Mouse (Mus musculus): ENCODE results near the gene Iqce. TPM values are rescaled to one million over a fixed set of nuclear protein-coding genes. Genes with fewer than 3 reads are reported as not detected.

Gene Iqce
- polyA plus RNA-seq, 1 experiment from 2014 or later = 22.3 TPM

DNA sequence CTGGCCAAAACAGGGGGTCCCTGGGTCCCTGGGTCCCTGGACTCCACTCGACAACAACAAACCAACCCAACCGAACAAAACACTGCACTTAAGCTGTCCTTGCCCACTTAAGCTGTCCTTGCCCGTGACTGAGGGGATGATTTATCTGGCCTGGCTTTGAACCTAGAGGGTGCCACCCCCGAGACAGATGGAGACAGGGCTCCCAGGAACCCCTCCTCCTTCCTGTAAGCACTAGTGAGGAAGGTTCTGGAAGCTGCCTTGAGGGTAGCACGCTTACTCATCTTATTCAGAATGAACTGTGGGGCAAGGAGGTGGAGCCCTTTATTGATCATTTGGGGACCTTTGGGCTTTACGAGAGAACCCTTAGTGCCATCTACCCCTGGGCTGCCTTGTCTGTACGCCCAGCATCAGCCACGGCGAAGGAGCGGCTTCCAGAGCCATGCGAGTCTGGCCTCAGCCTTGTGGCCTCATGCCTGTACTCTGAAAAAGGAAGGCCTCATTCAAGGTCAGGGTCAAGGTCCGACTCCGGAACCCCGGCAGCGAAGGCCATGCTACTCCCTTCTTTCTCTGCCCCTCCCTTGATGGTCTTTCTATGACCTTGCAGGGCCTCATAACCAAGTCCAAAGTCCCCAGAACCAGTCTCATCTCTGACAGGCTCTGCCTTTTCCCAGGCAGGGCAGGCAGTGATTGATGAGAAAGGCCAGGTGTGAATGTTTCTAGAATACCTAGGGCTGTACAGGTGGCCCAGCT is 47.9 kb downstream of the Iqce start:
- H3K27ac ChIP-seq = no peak overlapping the region
- no peak overlapping the region for H3K9ac ChIP-seq
- ATAC-seq (ENCODE audit: insufficient number of reproducible peaks, low FRiP score, low TSS enrichment, low read depth) = no peak
- H3K27me3 ChIP-seq = no peaks in the 10 kb centered on the region
- no peak overlapping the region for H3K4me3 ChIP-seq
- no peak overlapping the region for H3K4me2 ChIP-seq
- no peaks in the 10 kb centered on the region for H3K9me3 ChIP-seq
- peaks cover 13% of the 10 kb centered on the region for H3K4me1 ChIP-seq
- WGBS = 75% methylated on average over 15 of the region's 15 CpGs
- H3K36me3 ChIP-seq = no peaks in the 10 kb centered on the region

DNA sequence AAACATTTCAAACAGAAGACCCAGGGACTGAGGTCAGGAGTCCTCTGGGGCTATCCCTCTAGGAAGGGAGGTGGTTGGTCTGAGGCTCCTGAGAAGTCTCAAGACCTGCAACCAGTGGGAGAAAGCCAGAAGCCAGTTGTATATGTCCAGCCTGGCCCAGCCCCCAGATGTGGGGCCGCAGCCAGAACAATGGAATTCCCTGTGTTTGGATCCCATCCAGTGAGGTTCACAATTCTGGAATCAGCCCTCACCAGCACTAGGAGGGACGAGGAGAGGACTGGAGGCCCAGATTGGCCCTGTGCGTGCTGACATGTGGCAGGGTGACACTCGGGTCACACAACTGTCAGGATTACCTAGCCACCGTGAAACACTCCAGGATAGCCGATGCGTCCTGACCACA is 49.6 kb downstream of the Iqce start:
- H3K36me3 ChIP-seq = no peaks in the 10 kb centered on the region
- H3K9ac ChIP-seq = no peak overlapping the region
- no peak overlapping the region for H3K4me3 ChIP-seq
- WGBS = 55% methylated on average over 7 of the region's 7 CpGs
- no peak for ATAC-seq (ENCODE audit: insufficient number of reproducible peaks, low FRiP score, low TSS enrichment, low read depth)
- peak overlapping the region; percentile 38; the same call in 1 of the 2 replicates for H3K27ac ChIP-seq
- H3K4me1 ChIP-seq = peaks cover 20% of the 10 kb centered on the region
- H3K9me3 ChIP-seq = no peaks in the 10 kb centered on the region
- H3K4me2 ChIP-seq = no peak overlapping the region
- no peaks in the 10 kb centered on the region for H3K27me3 ChIP-seq

DNA sequence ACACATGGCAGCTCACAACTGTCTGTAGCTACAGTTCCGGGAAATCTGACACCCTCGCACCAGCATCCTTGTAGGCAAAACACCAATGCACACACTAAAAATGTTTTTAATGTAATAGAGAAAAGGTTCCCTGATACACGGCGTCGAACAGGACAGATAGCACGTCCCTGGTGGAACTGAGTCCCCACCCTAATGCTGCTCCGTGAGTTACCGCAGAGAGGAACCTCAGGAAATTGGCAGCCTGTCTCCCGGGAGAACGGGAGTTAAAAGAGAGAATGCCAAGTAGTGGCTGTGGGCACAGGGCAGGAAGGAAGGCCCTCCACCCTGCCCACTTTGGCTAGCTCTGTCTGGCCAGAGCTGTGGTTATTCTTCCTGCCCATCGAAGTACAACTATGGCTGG is 50.9 kb downstream of the Iqce start:
- no peaks in the 10 kb centered on the region for H3K27me3 ChIP-seq
- H3K9ac ChIP-seq = no peak overlapping the region
- no peak for ATAC-seq (ENCODE audit: insufficient number of reproducible peaks, low FRiP score, low TSS enrichment, low read depth)
- H3K27ac ChIP-seq = no peak overlapping the region
- H3K36me3 ChIP-seq = no peaks in the 10 kb centered on the region
- H3K9me3 ChIP-seq = no peaks in the 10 kb centered on the region
- H3K4me3 ChIP-seq = no peak overlapping the region
- H3K4me2 ChIP-seq = no peak overlapping the region
- peaks cover 33% of the 10 kb centered on the region for H3K4me1 ChIP-seq
- 79% methylated on average over 11 of the region's 11 CpGs for WGBS

DNA sequence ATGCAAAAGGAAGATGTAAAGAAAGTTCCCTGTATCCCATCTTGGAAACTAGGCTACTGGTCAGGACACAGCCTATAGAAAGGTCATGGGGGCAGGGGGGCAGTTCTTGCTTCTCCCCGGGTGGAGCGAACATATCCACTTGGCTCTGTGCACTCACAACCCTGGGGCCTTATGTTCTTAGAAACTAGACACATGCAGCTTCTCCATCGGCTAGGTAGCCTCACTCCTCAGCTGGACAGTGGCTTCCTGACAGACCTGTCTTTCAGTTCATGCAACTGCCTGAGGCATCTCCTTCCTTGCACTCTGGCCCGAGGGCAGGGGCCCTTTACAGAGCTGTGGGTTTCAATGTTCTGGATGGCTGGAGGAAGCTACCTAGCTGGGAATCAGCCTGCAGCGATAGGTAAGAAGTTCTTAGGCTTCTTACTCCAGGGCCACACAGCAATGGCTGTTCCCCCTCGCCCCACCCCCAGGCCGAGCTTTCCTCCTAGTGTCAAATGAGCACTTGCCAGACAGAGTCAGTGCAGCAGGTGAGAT is 52.2 kb downstream of the Iqce start:
- H3K4me3 ChIP-seq = no peak overlapping the region
- no peak overlapping the region for H3K9ac ChIP-seq
- no peak overlapping the region for H3K27ac ChIP-seq
- no peaks in the 10 kb centered on the region for H3K27me3 ChIP-seq
- H3K36me3 ChIP-seq = 0 out of 2 replicates have a peak, but pooled peaks cover 3% of the 10 kb centered on the region
- H3K4me2 ChIP-seq = no peak overlapping the region
- ATAC-seq (ENCODE audit: insufficient number of reproducible peaks, low FRiP score, low TSS enrichment, low read depth) = no peak
- WGBS = 54% methylated on average over 7 of the region's 7 CpGs
- peaks cover 45% of the 10 kb centered on the region for H3K4me1 ChIP-seq
- H3K9me3 ChIP-seq = no peaks in the 10 kb centered on the region

DNA sequence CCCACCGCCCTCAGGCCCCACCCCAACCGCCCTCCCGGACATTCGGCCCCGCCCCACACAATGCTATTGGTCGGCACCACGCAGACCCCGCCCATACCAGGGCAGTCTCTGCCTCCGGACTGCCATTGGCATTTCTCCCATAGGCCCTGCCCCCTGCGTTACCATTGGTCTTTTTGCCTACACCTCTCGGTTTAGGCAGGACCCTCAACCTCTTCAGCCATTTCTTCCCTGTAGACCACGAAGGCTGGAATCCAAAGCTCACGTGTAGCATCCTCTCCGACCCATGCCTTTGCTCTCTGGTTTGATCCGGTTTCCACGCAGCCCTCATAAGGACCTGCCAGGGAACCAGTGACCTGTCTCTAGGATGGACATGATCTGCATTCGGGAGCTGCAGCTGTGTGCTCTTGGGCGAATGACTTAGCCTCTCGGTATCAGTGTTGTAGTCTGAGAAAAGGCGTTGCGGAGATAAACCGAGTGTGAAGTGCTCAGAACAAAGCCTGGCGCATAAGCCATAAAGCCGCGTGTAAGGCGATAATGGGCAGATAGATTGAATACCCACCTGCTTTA is 53.0 kb downstream of the Iqce start:
- peak overlapping the region; percentile 77 for H3K4me2 ChIP-seq
- 5% methylated on average over 26 of the region's 26 CpGs for WGBS
- H3K4me3 ChIP-seq = peak overlapping the region; percentile 98
- H3K27ac ChIP-seq = peak overlapping the region; percentile 68
- no peak overlapping the region for H3K9ac ChIP-seq
- peak; percentile 92 for ATAC-seq (ENCODE audit: insufficient number of reproducible peaks, low FRiP score, low TSS enrichment, low read depth)
- H3K27me3 ChIP-seq = no peaks in the 10 kb centered on the region
- H3K9me3 ChIP-seq = no peaks in the 10 kb centered on the region
- H3K4me1 ChIP-seq = peaks cover 50% of the 10 kb centered on the region
- H3K36me3 ChIP-seq = peaks cover 8% of the 10 kb centered on the region

DNA sequence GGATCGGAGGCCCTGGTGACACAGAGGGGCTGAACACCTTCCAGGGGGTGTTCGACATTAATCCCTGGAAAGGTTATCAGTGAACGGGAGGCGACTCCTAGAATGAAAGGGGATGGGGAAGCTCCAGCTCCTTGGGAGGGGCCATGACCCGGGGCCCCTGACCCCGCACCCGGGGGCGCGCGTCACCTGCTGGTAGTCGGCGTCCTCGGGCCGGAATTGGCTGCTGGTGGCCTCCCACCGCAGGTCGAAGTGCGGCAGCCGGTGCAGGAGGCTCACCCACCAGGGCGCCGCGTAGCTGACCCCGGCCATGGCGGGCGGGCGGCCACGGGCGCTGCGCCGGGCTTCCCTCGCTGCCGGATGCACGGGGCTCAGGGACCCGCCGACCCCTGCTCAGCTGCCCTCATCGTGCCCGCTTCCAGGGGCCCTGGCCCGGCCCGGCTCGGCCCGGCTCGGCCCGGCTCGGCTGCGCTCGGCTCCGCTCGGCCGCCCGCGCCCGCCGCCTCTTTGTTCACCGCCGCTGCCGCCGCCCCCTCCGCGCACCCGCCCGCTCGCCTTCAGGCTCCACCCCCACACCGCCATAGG is 53.6 kb downstream of the Iqce start, which contains the start of gene Ttyh3:
Gene Ttyh3 (minus strand): TSS at position 513 of the 582 bp plus-strand sequence.
- no peaks in the 10 kb centered on the region for H3K27me3 ChIP-seq
- ATAC-seq (ENCODE audit: insufficient number of reproducible peaks, low FRiP score, low TSS enrichment, low read depth) = 0 out of 2 replicates have a peak, but pooled peaks have one; percentile 1
- peak within 1 kb of the TSS; percentile 86 for H3K27ac ChIP-seq
- WGBS = under 1% methylated on average over 54 of the region's 62 CpGs
- peaks cover 54% of the 10 kb centered on the region for H3K4me1 ChIP-seq
- peaks cover 12% of the 10 kb centered on the region for H3K36me3 ChIP-seq
- H3K9me3 ChIP-seq = no peaks in the 10 kb centered on the region
- H3K9ac ChIP-seq = peak within 1 kb of the TSS; percentile 99
- H3K4me2 ChIP-seq = peak within 1 kb of the TSS; percentile 86
- peak within 1 kb of the TSS; percentile 98 for H3K4me3 ChIP-seq

DNA sequence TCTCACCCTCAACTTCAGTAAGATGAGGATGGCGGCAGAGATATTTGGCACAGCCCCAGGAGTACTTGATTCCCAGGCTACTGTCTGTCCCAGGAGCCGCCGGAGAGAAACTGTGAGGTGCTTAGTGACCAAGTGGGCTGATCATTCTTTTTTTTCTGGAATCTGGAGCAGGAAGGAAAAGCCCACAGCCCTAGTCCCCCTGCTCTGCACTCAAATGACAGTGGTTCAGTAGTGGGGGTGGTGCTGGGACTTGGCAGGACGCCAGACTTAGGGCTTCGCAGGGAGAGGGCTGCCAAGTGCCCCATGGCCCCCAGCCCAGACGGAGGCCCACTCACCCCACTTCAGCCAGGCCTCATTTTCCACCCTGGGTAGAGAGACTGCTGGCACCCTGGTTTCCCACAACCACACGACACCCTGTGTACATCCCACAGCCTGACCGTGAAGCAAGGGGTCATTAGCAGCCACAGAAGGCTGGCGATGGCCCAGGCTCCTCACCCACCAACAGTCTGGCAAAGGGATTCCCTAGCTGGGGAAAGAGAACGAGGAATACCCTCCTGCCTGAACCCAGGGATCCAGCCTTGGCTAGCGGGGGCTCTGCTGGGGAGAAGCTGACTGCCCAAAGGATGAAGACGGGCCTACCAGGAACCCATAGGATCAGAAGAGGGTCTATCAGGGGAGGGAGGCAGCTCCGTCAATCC is 54.2 kb downstream of the Iqce start:
- peaks cover 12% of the 10 kb centered on the region for H3K36me3 ChIP-seq
- 2% methylated on average over 13 of the region's 13 CpGs for WGBS
- H3K4me1 ChIP-seq = peaks cover 59% of the 10 kb centered on the region
- ATAC-seq (ENCODE audit: insufficient number of reproducible peaks, low FRiP score, low TSS enrichment, low read depth) = no peak
- H3K4me2 ChIP-seq = peak overlapping the region; percentile 86
- peak overlapping the region; percentile 86 for H3K27ac ChIP-seq
- no peaks in the 10 kb centered on the region for H3K27me3 ChIP-seq
- no peaks in the 10 kb centered on the region for H3K9me3 ChIP-seq
- peak overlapping the region; percentile 99 for H3K9ac ChIP-seq
- peak overlapping the region; percentile 98 for H3K4me3 ChIP-seq

DNA sequence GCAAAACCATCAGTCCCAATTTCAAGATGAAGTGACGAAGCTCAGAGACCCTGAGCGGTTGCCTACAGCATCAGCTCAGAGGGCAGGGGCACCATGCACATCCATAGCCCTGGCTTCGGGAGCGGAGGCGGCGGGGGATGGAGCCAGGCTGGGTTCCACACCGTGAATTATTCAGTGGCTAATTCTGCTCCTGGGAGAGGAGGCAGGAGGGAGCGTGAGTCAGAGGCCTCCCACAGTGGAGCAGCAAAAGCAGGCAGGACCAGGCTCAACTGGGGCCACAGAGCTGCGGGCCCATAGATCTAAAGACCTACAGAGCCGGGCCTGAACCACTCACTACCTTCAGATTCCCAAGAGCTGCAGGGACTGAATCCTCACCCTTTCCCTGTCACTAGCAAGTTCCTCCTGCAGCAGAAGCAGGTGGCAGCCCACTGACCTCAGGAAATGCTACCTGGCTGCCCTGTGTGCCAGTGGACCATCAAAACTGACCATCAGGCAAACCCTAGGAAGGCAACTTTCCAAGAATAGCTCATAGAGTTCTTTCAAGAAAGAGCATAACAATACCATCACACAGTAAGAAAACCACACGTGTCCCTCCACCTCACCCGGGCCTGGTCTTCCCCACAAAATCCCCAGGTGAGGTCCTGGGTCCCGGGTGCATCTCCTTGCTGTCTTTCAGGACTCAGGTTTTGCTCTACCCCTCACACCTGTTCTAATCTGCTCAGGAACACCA is 55.0 kb downstream of the Iqce start:
- H3K27ac ChIP-seq = peak overlapping the region; percentile 86
- H3K9me3 ChIP-seq = no peaks in the 10 kb centered on the region
- no peaks in the 10 kb centered on the region for H3K27me3 ChIP-seq
- WGBS = 55% methylated on average over 13 of the region's 13 CpGs
- peak overlapping the region; percentile 98 for H3K4me3 ChIP-seq
- H3K36me3 ChIP-seq = peaks cover 12% of the 10 kb centered on the region
- ATAC-seq (ENCODE audit: insufficient number of reproducible peaks, low FRiP score, low TSS enrichment, low read depth) = no peak
- peaks cover 60% of the 10 kb centered on the region for H3K4me1 ChIP-seq
- peak overlapping the region; percentile 99 for H3K9ac ChIP-seq
- H3K4me2 ChIP-seq = peak overlapping the region; percentile 86

DNA sequence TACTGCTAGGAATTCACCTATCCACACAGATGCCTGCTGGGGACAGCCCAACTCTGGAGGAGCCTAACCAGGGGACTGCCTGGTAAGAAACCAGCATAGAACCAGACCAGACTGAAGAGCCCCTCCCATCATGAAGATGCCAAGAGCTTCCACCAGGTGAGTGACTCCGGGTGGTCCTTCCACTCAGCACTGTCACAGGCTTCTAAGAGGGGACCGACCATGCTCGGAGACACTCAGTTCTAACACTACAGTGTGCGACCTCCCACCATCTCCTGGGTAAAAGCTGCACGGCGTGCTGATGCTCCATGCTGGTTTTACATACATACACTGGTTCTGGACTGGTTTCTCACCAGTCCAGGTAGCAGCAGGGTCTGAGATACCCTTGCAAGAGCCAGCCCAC is 56.0 kb downstream of the Iqce start:
- peaks cover 70% of the 10 kb centered on the region for H3K4me1 ChIP-seq
- peaks cover 12% of the 10 kb centered on the region for H3K36me3 ChIP-seq
- no peaks in the 10 kb centered on the region for H3K27me3 ChIP-seq
- WGBS = 88% methylated on average over 6 of the region's 6 CpGs
- no peak overlapping the region for H3K27ac ChIP-seq
- H3K9me3 ChIP-seq = no peaks in the 10 kb centered on the region
- ATAC-seq (ENCODE audit: insufficient number of reproducible peaks, low FRiP score, low TSS enrichment, low read depth) = no peak
- H3K4me2 ChIP-seq = peak overlapping the region; percentile 86; the same call in 1 of the 2 replicates
- H3K9ac ChIP-seq = 0 out of 2 replicates have a peak overlapping the region, but pooled peaks have one; percentile 99
- peak overlapping the region; percentile 98; the same call in 1 of the 2 replicates for H3K4me3 ChIP-seq

DNA sequence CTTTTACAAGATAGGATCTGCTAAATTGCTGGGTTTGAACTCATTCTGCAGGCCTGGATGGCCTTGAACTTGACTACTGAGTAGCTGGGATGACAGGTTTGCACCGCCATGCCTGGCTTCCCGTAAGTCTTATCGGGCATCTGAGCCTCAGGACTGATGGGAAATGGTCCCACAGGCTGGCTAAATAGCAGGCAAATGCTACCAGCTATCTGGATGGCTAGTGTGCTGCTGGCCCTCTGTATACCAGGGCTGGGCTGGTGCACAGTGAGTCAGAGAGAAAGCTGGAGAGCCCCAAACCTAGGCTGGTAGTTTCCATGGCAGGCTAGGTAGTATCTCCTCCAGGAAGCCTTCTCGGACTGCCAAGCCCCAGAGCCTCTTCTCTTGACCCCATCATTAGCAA is 56.7 kb downstream of the Iqce start:
- ATAC-seq (ENCODE audit: insufficient number of reproducible peaks, low FRiP score, low TSS enrichment, low read depth) = no peak
- H3K36me3 ChIP-seq = peaks cover 12% of the 10 kb centered on the region
- H3K4me2 ChIP-seq = no peak overlapping the region
- no peaks in the 10 kb centered on the region for H3K9me3 ChIP-seq
- H3K27ac ChIP-seq = no peak overlapping the region
- no peaks in the 10 kb centered on the region for H3K27me3 ChIP-seq
- 94% methylated on average over 4 of the region's 4 CpGs for WGBS
- H3K4me3 ChIP-seq = no peak overlapping the region
- no peak overlapping the region for H3K9ac ChIP-seq
- peaks cover 77% of the 10 kb centered on the region for H3K4me1 ChIP-seq

DNA sequence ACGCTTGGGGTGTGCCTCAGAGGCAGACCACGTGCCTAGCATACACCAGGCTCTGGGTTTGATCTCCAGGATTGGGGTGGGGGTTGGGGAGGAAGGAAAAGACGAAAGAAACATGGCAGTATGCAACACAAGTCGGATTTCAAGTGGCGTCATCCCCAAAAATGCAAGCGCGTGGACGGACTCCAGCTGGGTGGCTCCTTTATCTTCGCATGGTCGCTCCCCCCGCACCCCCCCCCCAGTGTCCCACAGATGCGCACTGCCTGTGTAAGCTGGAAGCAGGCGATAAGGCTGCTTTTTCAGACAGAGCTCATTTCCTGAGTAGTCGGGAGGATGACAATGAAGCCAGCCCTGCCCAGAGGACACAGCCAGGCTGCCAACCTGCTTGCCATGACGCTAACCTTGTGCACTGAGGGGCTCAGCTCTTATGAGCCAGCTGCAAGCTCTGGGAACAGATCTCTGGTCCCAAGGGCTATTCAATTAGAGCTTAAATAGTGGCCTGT is 57.4 kb downstream of the Iqce start:
- Histone ChIP-seq H3K27me3 (no peaks in the 10 kb centered on the region), H3K4me2 (no peak overlapping the region), H3K9me3 (no peaks in the 10 kb centered on the region), H3K27ac (no peak overlapping the region), H3K36me3 (peaks cover 15% of the 10 kb centered on the region), H3K4me3 (no peak overlapping the region), H3K4me1 (peaks cover 84% of the 10 kb centered on the region), H3K9ac (no peak overlapping the region)
- WGBS = 82% methylated on average over 15 of the region's 15 CpGs
- no peak for ATAC-seq (ENCODE audit: insufficient number of reproducible peaks, low FRiP score, low TSS enrichment, low read depth)

Data from limb, embryonic 15.5 days (tissue).